Mouse (Mus musculus): ENCODE results near the gene Rce1. TPM values are rescaled to one million over a fixed set of nuclear protein-coding genes. Genes with fewer than 3 reads are reported as not detected.

The Rce1 gene
- total and polyA plus RNA-seq, 3 experiments, result 32.9 to 52.1 (median 45.3) TPM

DNA sequence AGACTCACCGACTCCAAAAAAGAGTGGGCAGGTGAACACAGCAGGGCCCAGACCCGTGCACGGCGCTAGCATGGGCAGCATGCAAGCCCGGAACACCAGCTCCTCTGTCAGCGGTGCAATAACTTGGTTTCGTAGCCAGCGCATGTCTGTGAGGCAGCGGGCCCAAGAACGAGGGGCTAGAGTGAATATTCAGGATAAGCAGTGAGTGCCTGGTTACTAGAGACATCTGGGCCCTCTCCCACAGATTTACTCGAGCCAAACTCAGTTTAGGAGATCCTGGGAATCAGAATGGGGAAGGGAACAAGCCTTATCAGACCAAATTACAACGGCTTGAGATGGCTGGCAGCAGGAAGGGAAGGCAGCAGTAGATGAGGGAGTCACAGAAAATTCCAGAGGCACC lies 1.4 kb downstream of the Rce1 start:
- dilution Hi-C loops (cut with MboI; ENCODE audit: extremely low pct_ligation_motif_present, extremely low pct_unique_long_range_greater_than_20kb, low sequenced_read_pairs), result no loop called here
- Histone ChIP-seq H3K4me2 (ENCODE audit: insufficient read depth, low read depth, poor library complexity, severe bottlenecking) (no peak overlapping the region), H3K4me3 (replicated peaks in 1 of 3; ENCODE audit: low read depth in 2 of 3, low read length in 2 of 3, poor library complexity in 1 of 3) (no peak overlapping the region), H3K79me2 (replicated peaks; ENCODE audit: control insufficient read depth, extremely low read depth, insufficient read depth, poor library complexity, severe bottlenecking) (no peaks in the 10 kb centered on the region; the same call in 1 of the 2 replicates), H3K27me3 (replicated peaks) (no peaks in the 10 kb centered on the region), H3K9ac (ENCODE audit: insufficient read depth, low read depth) (no peak overlapping the region), H3K36me3 (replicated peaks in 1 of 2; ENCODE audit: control insufficient read depth in 1 of 2, insufficient read depth in 1 of 2, low read length in 1 of 2) (peaks cover 28 to 54% of the 10 kb centered on the region in 2 experiments), H3K4me1 (ENCODE audit: control insufficient read depth in 1 of 2, insufficient read depth in 2 of 2) (peaks cover 13 to 51% of the 10 kb centered on the region in 2 experiments; a peak in 3 of 4 replicates), H3K9me3 (replicated peaks; ENCODE audit: low read length) (no peaks in the 10 kb centered on the region), H3K27ac (ENCODE audit: insufficient read depth, low read depth) (no peak overlapping the region)
- TF ChIP-seq JUN (IDR thresholded peaks at IDR 0.05; ENCODE audit: insufficient read depth, low read depth, low read length) (no peak), MEF2A (IDR thresholded peaks at IDR 0.05; ENCODE audit: borderline replicate concordance, low read depth, low read length) (no peak), RAD21 (IDR thresholded peaks at IDR 0.05; ENCODE audit: low read depth, low read length) (no peak), POLR2AphosphoS2 (IDR thresholded peaks at IDR 0.05; ENCODE audit: low read depth, low read length) (no peak), TBP (conservative IDR thresholded peaks at IDR 0.05; ENCODE audit: low read depth, low read length) (no peak), MAZ (IDR thresholded peaks at IDR 0.05; ENCODE audit: low read depth, low read length) (no peak), GABPA (IDR thresholded peaks at IDR 0.05; ENCODE audit: insufficient replicate concordance, low read depth, low read length) (no peak), JUND (conservative IDR thresholded peaks at IDR 0.05; ENCODE audit: low read depth, low read length) (no peak), SMC3 (IDR thresholded peaks at IDR 0.05; ENCODE audit: low read depth, low read length) (no peak), HCFC1 (IDR thresholded peaks at IDR 0.05; ENCODE audit: low read depth, low read length) (no peak), EP300 (IDR thresholded peaks at IDR 0.05; ENCODE audit: low read length) (no peak), ETS1 (conservative IDR thresholded peaks at IDR 0.05; ENCODE audit: low read depth, low read length) (no peak), UBTF (IDR thresholded peaks at IDR 0.05; ENCODE audit: low read depth, low read length) (no peak), MYC (IDR thresholded peaks at IDR 0.05; ENCODE audit: low read depth, low read length) (no peak), SIN3A (IDR thresholded peaks at IDR 0.05; ENCODE audit: low read length) (no peak), KAT2A (IDR thresholded peaks at IDR 0.05; ENCODE audit: insufficient replicate concordance, low read length) (no peak), ELF1 (IDR thresholded peaks at IDR 0.05; ENCODE audit: low read depth, low read length) (no peak), E2F4 (IDR thresholded peaks at IDR 0.05; ENCODE audit: insufficient replicate concordance, low read depth, low read length) (no peak), MXI1 (IDR thresholded peaks at IDR 0.05; ENCODE audit: low read depth, low read length) (no peak), USF2 (conservative IDR thresholded peaks at IDR 0.05; ENCODE audit: low read depth, low read length) (no peak)
- in situ Hi-C loops (cut with MboI; ENCODE audit: low pct_ligation_motif_present, low pct_unique_long_range_greater_than_20kb, low sequenced_read_pairs), result loop anchor here (10.0 kb wide), 1 partner anchor 129 kb away; the partner anchor contains the start of gene 2010003K11Rik
- DNase-seq (ENCODE audit: extremely low read depth), result no peak

DNA sequence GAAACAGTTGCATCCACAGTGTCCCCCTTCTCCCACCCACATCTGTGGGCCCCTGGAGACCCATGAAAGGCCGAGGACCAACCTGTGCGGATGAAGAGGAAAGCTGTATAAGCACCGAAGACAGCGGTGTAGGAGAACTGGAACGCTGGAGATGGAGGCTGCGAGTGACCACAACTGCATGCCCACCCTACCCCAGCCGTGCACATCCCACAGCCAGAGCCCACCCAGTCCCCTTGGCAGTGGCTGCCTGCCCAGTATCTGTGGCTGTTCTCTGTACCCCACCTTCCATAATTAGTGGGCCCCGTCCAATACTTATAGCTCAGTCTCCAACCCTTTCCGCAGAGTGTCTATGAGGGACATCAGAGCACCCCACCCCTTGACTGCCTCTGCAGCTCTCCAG lies 2.0 kb downstream of the Rce1 start:
- H3K4me2 ChIP-seq (ENCODE audit: insufficient read depth, low read depth, poor library complexity, severe bottlenecking), result no peak overlapping the region
- H3K79me2 ChIP-seq (replicated peaks; ENCODE audit: control insufficient read depth, extremely low read depth, insufficient read depth, poor library complexity, severe bottlenecking), result no peaks in the 10 kb centered on the region; the same call in 1 of the 2 replicates
- TF ChIP-seq POLR2AphosphoS2 (IDR thresholded peaks at IDR 0.05; ENCODE audit: low read depth, low read length) (no peak), JUN (IDR thresholded peaks at IDR 0.05; ENCODE audit: insufficient read depth, low read depth, low read length) (no peak), CTCF (conservative IDR thresholded peaks at IDR 0.05 in 1 of 2, IDR thresholded peaks at IDR 0.05 in 1 of 2; ENCODE audit: low read depth in 2 of 2, low read length in 2 of 2) (no peak), TCF12 (IDR thresholded peaks at IDR 0.05; ENCODE audit: low read depth, low read length) (no peak), ZKSCAN1 (IDR thresholded peaks at IDR 0.05; ENCODE audit: borderline replicate concordance, low read depth, low read length) (no peak), EP300 (IDR thresholded peaks at IDR 0.05; ENCODE audit: low read length) (no peak), PAX5 (IDR thresholded peaks at IDR 0.05; ENCODE audit: low read length) (no peak), USF1 (IDR thresholded peaks at IDR 0.05; ENCODE audit: low read depth, low read length) (no peak), MYC (IDR thresholded peaks at IDR 0.05; ENCODE audit: low read depth, low read length) (no peak), MEF2A (IDR thresholded peaks at IDR 0.05; ENCODE audit: borderline replicate concordance, low read depth, low read length) (no peak), MAZ (IDR thresholded peaks at IDR 0.05; ENCODE audit: low read depth, low read length) (no peak), ELF1 (IDR thresholded peaks at IDR 0.05; ENCODE audit: low read depth, low read length) (no peak), RAD21 (IDR thresholded peaks at IDR 0.05; ENCODE audit: low read depth, low read length) (no peak), POLR2A (IDR thresholded peaks at IDR 0.05; ENCODE audit: low read depth, low read length) (no peak), MXI1 (IDR thresholded peaks at IDR 0.05; ENCODE audit: low read depth, low read length) (no peak), NELFE (IDR thresholded peaks at IDR 0.05; ENCODE audit: low read depth, low read length) (no peak), E2F4 (IDR thresholded peaks at IDR 0.05; ENCODE audit: insufficient replicate concordance, low read depth, low read length) (no peak), ETS1 (conservative IDR thresholded peaks at IDR 0.05; ENCODE audit: low read depth, low read length) (no peak), ZC3H11A (IDR thresholded peaks at IDR 0.05; ENCODE audit: low read depth, low read length) (no peak)
- in situ Hi-C loops (cut with MboI; ENCODE audit: low pct_ligation_motif_present, low pct_unique_long_range_greater_than_20kb, low sequenced_read_pairs) (loop anchor here (10.0 kb wide), 1 partner anchor 129 kb away; the partner anchor contains the start of gene 2010003K11Rik), dilution Hi-C loops (cut with MboI; ENCODE audit: extremely low pct_ligation_motif_present, extremely low pct_unique_long_range_greater_than_20kb, low sequenced_read_pairs) (no loop called here)
- no peak overlapping the region for H3K27ac ChIP-seq (ENCODE audit: insufficient read depth, low read depth)
- no peak overlapping the region for H3K9ac ChIP-seq (ENCODE audit: insufficient read depth, low read depth)
- no peaks in the 10 kb centered on the region for H3K9me3 ChIP-seq (replicated peaks; ENCODE audit: low read length)
- no peak overlapping the region for H3K4me3 ChIP-seq (replicated peaks in 1 of 3; ENCODE audit: low read depth in 2 of 3, low read length in 2 of 3, poor library complexity in 1 of 3)
- H3K4me1 ChIP-seq (ENCODE audit: control insufficient read depth in 1 of 2, insufficient read depth in 2 of 2), result peaks cover 13 to 48% of the 10 kb centered on the region in 2 experiments; a peak in 3 of 4 replicates
- no peak for DNase-seq (ENCODE audit: extremely low read depth)
- no peaks in the 10 kb centered on the region for H3K27me3 ChIP-seq (replicated peaks)
- H3K36me3 ChIP-seq (replicated peaks in 1 of 2; ENCODE audit: control insufficient read depth in 1 of 2, insufficient read depth in 1 of 2, low read length in 1 of 2), result peaks cover 28 to 60% of the 10 kb centered on the region in 2 experiments
